Mouse (Mus musculus) thymus, postnatal 4 days (tissue): Measurements from ENCODE around the gene Mamdc2.

Experiments used
- DNase-seq: peaks from one replicate; pipeline ENCODE4 v3.0.0; 2021

The Mamdc2 gene

GRCm38 (mm10) chr19:23434433-23434832 lies 13.8 kb downstream of the Mamdc2 start:
- no peak for DNase-seq

GRCm38 (mm10) chr19:23417668-23418067 lies 30.6 kb downstream of the Mamdc2 start:
- DNase-seq, result no peak

- no peak for DNase-seq
These were observed 37.4 kb downstream of the Mamdc2 start for GRCm38 (mm10) chr19:23410800-23411199.

- DNase-seq, result no peak
These were observed 37.9 kb downstream of the Mamdc2 start for GRCm38 (mm10) chr19:23410328-23410727.

- DNase-seq, result no peak
These were observed 46.6 kb downstream of the Mamdc2 start for GRCm38 (mm10) chr19:23401469-23402135.

- no peak for DNase-seq
These were observed 47.8 kb downstream of the Mamdc2 start for GRCm38 (mm10) chr19:23400485-23400884.

GRCm38 (mm10) chr19:23395956-23396355 lies 52.3 kb downstream of the Mamdc2 start:
- DNase-seq, result no peak

- DNase-seq, result no peak
These were observed 53.6 kb downstream of the Mamdc2 start for GRCm38 (mm10) chr19:23394597-23394996.

GRCm38 (mm10) chr19:23388862-23389272 lies 59.4 kb downstream of the Mamdc2 start:
- no peak for DNase-seq

GRCm38 (mm10) chr19:23388083-23388861 lies 60.0 kb downstream of the Mamdc2 start:
- DNase-seq, result no peak

GRCm38 (mm10) chr19:23382396-23382795 lies 65.8 kb downstream of the Mamdc2 start:
- DNase-seq, result no peak

GRCm38 (mm10) chr19:23380968-23381367 lies 67.3 kb downstream of the Mamdc2 start:
- DNase-seq, result no peak

GRCm38 (mm10) chr19:23379752-23380504 lies 68.3 kb downstream of the Mamdc2 start:
- DNase-seq, result no peak

- no peak for DNase-seq
These were observed 71.6 kb downstream of the Mamdc2 start for GRCm38 (mm10) chr19:23376536-23377201.

- DNase-seq, result no peak
These were observed 73.1 kb downstream of the Mamdc2 start for GRCm38 (mm10) chr19:23374941-23375656.

- DNase-seq, result no peak
These were observed 74.5 kb downstream of the Mamdc2 start for GRCm38 (mm10) chr19:23373728-23374127.

- DNase-seq, result peak; percentile 75
These were observed 75.0 kb downstream of the Mamdc2 start for GRCm38 (mm10) chr19:23373287-23373686.

- no peak for DNase-seq
These were observed 79.0 kb downstream of the Mamdc2 start for GRCm38 (mm10) chr19:23369275-23369674.

GRCm38 (mm10) chr19:23362006-23362405 lies 86.2 kb downstream of the Mamdc2 start:
- no peak for DNase-seq

- DNase-seq, result no peak
These were observed 87.1 kb downstream of the Mamdc2 start for GRCm38 (mm10) chr19:23361124-23361523.

GRCm38 (mm10) chr19:23360536-23360935 lies 87.7 kb downstream of the Mamdc2 start:
- no peak for DNase-seq

GRCm38 (mm10) chr19:23357253-23357652 lies 91.0 kb downstream of the Mamdc2 start:
- DNase-seq, result no peak
